Mouse (Mus musculus): ENCODE measurements around the gene Nr1h3.

DNA sequence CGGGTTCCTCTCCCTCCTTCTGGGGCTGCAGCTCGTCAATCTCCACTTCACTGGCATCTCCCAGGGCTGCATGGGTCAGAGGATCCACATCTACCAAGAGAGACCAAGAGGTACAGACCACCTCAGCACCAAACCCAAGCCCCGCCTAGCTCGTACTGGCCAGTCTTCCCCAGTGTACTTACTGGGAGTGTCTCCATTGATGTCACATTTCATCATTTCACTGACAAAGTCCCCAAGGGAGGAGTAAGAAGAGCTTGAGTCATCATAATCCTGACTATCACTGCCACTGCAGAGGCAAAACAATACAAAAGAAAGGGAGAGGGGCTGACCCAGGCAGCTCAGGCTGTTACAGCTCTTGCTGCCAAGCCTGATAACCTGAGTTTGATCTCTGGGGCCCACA, 35.0 kb downstream of the Nr1h3 start:
- no peak for TF ChIP-seq CTCF (IDR thresholded peaks at IDR 0.05; ENCODE audit: extremely low read depth, insufficient read length, insufficient replicate concordance, low read depth, low read length)
- TF ChIP-seq POLR2A (IDR thresholded peaks at IDR 0.05; ENCODE audit: low read depth, low read length), result no peak

Measured in small intestine, adult 2 months (tissue).